Mouse (Mus musculus) testis, postnatal 14 days (tissue): ENCODE measurements at regions not wholly inside any gene's neighbourhood (a gene's known extent, or its start where the extent isn't known, plus 50 kb on each side); places are given as distances from the start of the nearest gene placed in this dataset.
"Not testable (repeated sequence)": the region's sequence is repeated elsewhere in the genome, so short reads cannot be mapped to it uniquely, and the experiment has no call there.

Experiments used
- DNase-seq: peaks from one replicate; pipeline ENCODE4 v3.0.0; 2021; ENCODE audit warnings: low spot score

GRCm38 (mm10) chr12:18606126-18606525 lies 91.8 kb downstream of the 5730507C01Rik start:
- not testable (repeated sequence) for DNase-seq

- DNase-seq: peak; percentile 73
Measured at GRCm38 (mm10) chr12:18609835-18610234, 95.5 kb downstream of the 5730507C01Rik start.

GRCm38 (mm10) chr12:18610581-18610980 lies 96.3 kb downstream of the 5730507C01Rik start:
- not testable (repeated sequence) for DNase-seq
